Comparison of ENCODE assay signal across 30 mouse cellular contexts in the genomic region with DNA sequence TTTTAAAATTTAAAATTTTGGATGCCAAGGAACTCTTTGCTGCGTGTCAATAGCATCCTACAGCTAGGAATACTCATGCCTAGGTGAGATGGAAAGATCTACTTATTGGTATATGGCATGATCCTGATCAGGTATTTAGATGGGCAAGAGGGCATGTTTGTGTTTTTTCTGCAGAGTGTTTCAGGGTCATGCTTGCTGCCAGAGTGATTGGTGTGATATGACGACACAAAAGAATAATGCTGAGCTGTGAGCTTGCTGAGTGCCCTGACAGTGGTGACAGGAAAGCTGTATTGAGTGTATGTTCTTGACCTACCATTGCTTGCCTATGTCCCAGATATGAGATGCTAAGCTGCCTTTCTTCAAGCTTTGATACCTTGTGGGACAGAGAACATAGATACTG. TPM values are rescaled to one million over a fixed set of nuclear protein-coding genes. Genes with fewer than 3 reads are reported as not detected.
DNase-seq lines count a peak whose midpoint lies in the region; ATAC-seq and TF ChIP-seq lines count a peak whose summit lies in the region.
"Had no signal": no experiment of that assay in that cellular context is flagged by ENCODE, and none has a peak within 500 bp of the region (broad histone marks: within the 10 kb centered on the region; RNA-seq: fewer than 3 reads in every experiment).

No protein-coding gene starts in this region.

- no peak overlapping the region for H3K4me3 ChIP-seq in liver, postnatal 0 days (ENCODE audit: low read depth, low read length)
- no peak overlapping the region for H3K4me3 ChIP-seq in liver, embryonic 12.5 days
- no peak overlapping the region for H3K4me3 ChIP-seq in forebrain, postnatal 0 days (ENCODE audit: low read depth, low read length)
- H3K4me3 ChIP-seq: embryonic facial prominence, embryonic 13.5 days; embryonic facial prominence, embryonic 15.5 days; erythroblast, embryonic 14.5 days; forebrain, embryonic 10.5 days; forebrain, embryonic 12.5 days had no signal

- no peak for TF ChIP-seq EP300 in liver, postnatal 0 days (IDR thresholded peaks at IDR 0.05; ENCODE audit: low read depth)

- H3K9ac ChIP-seq in liver, postnatal 0 days (replicated peaks), result no peak overlapping the region
- no peak overlapping the region for H3K9ac ChIP-seq in liver, embryonic 12.5 days
- no peak overlapping the region for H3K9ac ChIP-seq in forebrain, postnatal 0 days
- H3K9ac ChIP-seq: embryonic facial prominence, embryonic 13.5 days; embryonic facial prominence, embryonic 15.5 days; forebrain, embryonic 12.5 days had no signal

- ATAC-seq in liver, postnatal 0 days, result peak; percentile 75
- no peak for ATAC-seq in liver, embryonic 12.5 days
- ATAC-seq in forebrain, postnatal 0 days, result no peak
- ATAC-seq: activated CD4-positive, CD25-positive, alpha-beta regulatory T cell, adult 4 months; forebrain, embryonic 14.5 days; forebrain, embryonic 16.5 days; Patski had no signal

- DNase-seq in liver, postnatal 0 days, result no peak
- DNase-seq in R1 (ENCODE audit: low read depth, low spot score), result peak; percentile 20
- DNase-seq in forebrain, postnatal 0 days, result no peak
- DNase-seq in adipocyte (ENCODE audit: low spot score), result no peak
- DNase-seq: adrenal gland, adult 2 months; adrenal gland, postnatal 10 days; adrenal gland, postnatal 25 days; cerebellum, adult 11 months; cerebellum, adult 18-20 months; cerebellum, adult 8-10 months; cerebellum, adult 9-11 months; cerebellum, postnatal 14 days; cerebellum, postnatal 36 days; embryo, embryonic 11 days had no signal

- H3K4me1 ChIP-seq in liver, postnatal 0 days (ENCODE audit: insufficient read depth), result no peaks in the 10 kb centered on the region
- no peaks in the 10 kb centered on the region for H3K4me1 ChIP-seq in liver, embryonic 12.5 days
- no peaks in the 10 kb centered on the region for H3K4me1 ChIP-seq in forebrain, postnatal 0 days (ENCODE audit: insufficient read depth)
- H3K4me1 ChIP-seq: embryonic facial prominence, embryonic 13.5 days; embryonic facial prominence, embryonic 15.5 days; forebrain, embryonic 10.5 days; forebrain, embryonic 12.5 days had no signal

- H3K36me3 ChIP-seq in liver, postnatal 0 days (replicated peaks; ENCODE audit: insufficient read depth, low read length), result no peaks in the 10 kb centered on the region
- no peaks in the 10 kb centered on the region for H3K36me3 ChIP-seq in liver, embryonic 12.5 days
- H3K36me3 ChIP-seq in forebrain, postnatal 0 days (ENCODE audit: insufficient read depth), result no peaks in the 10 kb centered on the region
- H3K36me3 ChIP-seq: embryonic facial prominence, embryonic 13.5 days; embryonic facial prominence, embryonic 15.5 days; forebrain, embryonic 10.5 days; forebrain, embryonic 12.5 days; G1E had no signal

- no peaks in the 10 kb centered on the region for H3K27me3 ChIP-seq in liver, postnatal 0 days (ENCODE audit: insufficient read depth, low read length)
- H3K27me3 ChIP-seq in liver, embryonic 12.5 days (replicated peaks), result no peaks in the 10 kb centered on the region
- no peaks in the 10 kb centered on the region for H3K27me3 ChIP-seq in forebrain, postnatal 0 days (ENCODE audit: insufficient read depth, low read length)
- H3K27me3 ChIP-seq: embryonic facial prominence, embryonic 13.5 days; embryonic facial prominence, embryonic 15.5 days; forebrain, embryonic 12.5 days; Patski had no signal

- WGBS in liver, postnatal 0 days (ENCODE audit: insufficient replicate concordance), result 51% methylated on average over 2 of the region's 2 CpGs
- WGBS in liver, embryonic 12.5 days (ENCODE audit: insufficient replicate concordance), result 50% methylated on average over 2 of the region's 2 CpGs
- WGBS in forebrain, postnatal 0 days, result 81% methylated on average over 2 of the region's 2 CpGs

- no peak overlapping the region for H3K4me2 ChIP-seq in liver, postnatal 0 days (ENCODE audit: low read depth, low read length)
- no peak overlapping the region for H3K4me2 ChIP-seq in liver, embryonic 12.5 days
- H3K4me2 ChIP-seq in forebrain, postnatal 0 days (ENCODE audit: low read depth), result no peak overlapping the region
- H3K4me2 ChIP-seq: embryonic facial prominence, embryonic 13.5 days; embryonic facial prominence, embryonic 15.5 days; forebrain, embryonic 12.5 days had no signal

- no peak for TF ChIP-seq CTCF in liver, postnatal 0 days (IDR thresholded peaks at IDR 0.05; ENCODE audit: low read depth)
- no peak for TF ChIP-seq CTCF in forebrain, postnatal 0 days (IDR thresholded peaks at IDR 0.05; ENCODE audit: low read depth)

- no peaks in the 10 kb centered on the region for H3K9me3 ChIP-seq in liver, postnatal 0 days (ENCODE audit: low read length)
- no peaks in the 10 kb centered on the region for H3K9me3 ChIP-seq in liver, embryonic 12.5 days (replicated peaks)
- no peaks in the 10 kb centered on the region for H3K9me3 ChIP-seq in forebrain, postnatal 0 days (ENCODE audit: low read length)
- H3K9me3 ChIP-seq: embryonic facial prominence, embryonic 13.5 days; embryonic facial prominence, embryonic 15.5 days; forebrain, embryonic 10.5 days; forebrain, embryonic 12.5 days had no signal

- H3K27ac ChIP-seq in liver, postnatal 0 days (ENCODE audit: low read depth), result no peak overlapping the region
- H3K27ac ChIP-seq in liver, embryonic 12.5 days, result no peak overlapping the region
- no peak overlapping the region for H3K27ac ChIP-seq in forebrain, postnatal 0 days (ENCODE audit: low read depth, low read length)
- H3K27ac ChIP-seq: embryonic facial prominence, embryonic 13.5 days; embryonic facial prominence, embryonic 15.5 days; forebrain, embryonic 10.5 days; forebrain, embryonic 12.5 days had no signal

RNA-seq across cellular contexts. Expression of gene Mup20, which starts 30.8 kb away (rescaled TPM):
- polyA plus RNA-seq in liver, postnatal 0 days (2015; fragmentation: Nextera tagmentation; extraction: Ambion mirVana), result 0.23 and 0.60 TPM in 2 replicates
- not detected in 2 replicates for polyA plus RNA-seq in liver, embryonic 12.5 days (2016; fragmentation: Nextera tagmentation; extraction: Ambion mirVana)
- total RNA-seq in forebrain, postnatal 0 days (2014; rRNA removed), result not detected in 2 replicates
- not detected in 2 replicates for polyA plus RNA-seq in forebrain, postnatal 0 days (2015; fragmentation: Nextera tagmentation; extraction: Ambion mirVana)
- total RNA-seq: adrenal gland, adult 2 months; adrenal gland, postnatal 10 days; adrenal gland, postnatal 25 days; adrenal gland, postnatal 4 days; common myeloid progenitor, adult 5-6 weeks; G1E had no signal
- polyA plus RNA-seq: activated CD4-positive, CD25-positive, alpha-beta regulatory T cell, adult 4 months; adrenal gland, adult 2 months; brain, embryonic 14.5 days; C2C12; embryonic facial prominence, embryonic 11.5 days; embryonic facial prominence, embryonic 13.5 days; embryonic facial prominence, embryonic 15.5 days; erythroblast, embryonic 14.5 days; forebrain, embryonic 10.5 days; forebrain, embryonic 12.5 days; forebrain, embryonic 14.5 days; forebrain, embryonic 16.5 days; G1E; Patski had no signal
